Mouse (Mus musculus) limb, embryonic 14.5 days (tissue): Measurements from ENCODE around the gene Gm32802. TPM values are rescaled to one million over a fixed set of nuclear protein-coding genes. Genes with fewer than 3 reads are reported as not detected.
"Not testable (repeated sequence)": the region's sequence is repeated elsewhere in the genome, so short reads cannot be mapped to it uniquely, and the experiment has no call there.

Experiments used
- ATAC-seq: fragments of 200-750 bp; cut with Nextera tagmentation; 2 replicates; pipeline ENCODE4 v1.8.0; 2017; ENCODE audit warnings: low read depth, moderate number of reproducible peaks, moderate TSS enrichment; ENCODE audit not compliant: low FRiP score
- DNase-seq: peaks from one replicate; pipeline ENCODE4 v3.0.0-alpha.2; 2015; ENCODE audit warnings: low spot score
- H3K27ac ChIP-seq: fragments of 300-500 bp; sonication (generic); replicated peaks from 2 replicates; pipeline ENCODE4 v1.5.1; 2014; ENCODE audit warnings: low read depth, mild to moderate bottlenecking, low read length, moderate library complexity, mixed read lengths
- H3K27me3 ChIP-seq: fragments of 300-500 bp; sonication (generic); 2 replicates; pipeline ENCODE4 v1.6.1; 2014; ENCODE audit warnings: low read length, mixed read lengths; ENCODE audit not compliant: control insufficient read depth, insufficient read depth
- H3K36me3 ChIP-seq: fragments of 300-500 bp; sonication (generic); 2 replicates; pipeline ENCODE4 v1.6.1; 2014; ENCODE audit warnings: mild to moderate bottlenecking, low read length, moderate library complexity, mixed read lengths; ENCODE audit not compliant: control insufficient read depth, insufficient read depth
- H3K4me1 ChIP-seq: fragments of 300-500 bp; sonication (generic); 2 replicates; pipeline ENCODE4 v1.6.1; 2014; ENCODE audit warnings: antibody characterized with exemption, low read length, mixed read lengths; ENCODE audit not compliant: control insufficient read depth, insufficient read depth
- H3K4me2 ChIP-seq: fragments of 300-500 bp; sonication (generic); replicated peaks from 2 replicates; pipeline ENCODE4 v1.6.1; 2014; ENCODE audit warnings: low read depth, mild to moderate bottlenecking, low read length, moderate library complexity; ENCODE audit not compliant: severe bottlenecking
- H3K4me3 ChIP-seq: fragments of 300-500 bp; sonication (generic); replicated peaks from 2 replicates; pipeline ENCODE4 v1.5.1; 2014; ENCODE audit warnings: low read length
- H3K9ac ChIP-seq: fragments of 300-500 bp; sonication (generic); 2 replicates; pipeline ENCODE4 v1.6.1; 2014; ENCODE audit warnings: mild to moderate bottlenecking, low read depth, low read length, moderate library complexity; ENCODE audit not compliant: severe bottlenecking
- H3K9me3 ChIP-seq: fragments of 300-500 bp; sonication (generic); 2 replicates; pipeline ENCODE4 v1.6.1; 2016; ENCODE audit warnings: low read length; ENCODE audit not compliant: control insufficient read depth
- POLR2A ChIP-seq: fragments of 200-500 bp; IDR thresholded peaks from 2 replicates; pipeline ENCODE4 v1.8.0; 2012; ENCODE audit warnings: inconsistent platforms, mild to moderate bottlenecking, moderate library complexity, borderline replicate concordance; ENCODE audit not compliant: insufficient read depth, insufficient read length; ENCODE audit errors: extremely low read depth
- WGBS: fragments of 180-500 bp; shearing (Covaris S2); extraction: QIAGEN DNeasy Blood & Tissue Kit; methylation state at CpG from one replicate; pipeline ENCODE4 v1.1.7; 2014; 5-methylcytosine and 5-hydroxymethylcytosine counted together
- polyA plus RNA-seq, 2 experiments: library from polyadenylated mRNA; depleted of rRNA in 1 of 2; stranded (reverse) in 1 of 2; unstranded in 1 of 2; fragments of >200 nt; fragmentation: Nextera tagmentation in 1 of 2; extraction: Ambion mirVana in 1 of 2; gene quantifications; 2 replicates each; pipeline versions ENCODE4 v1.2.1 to v1.2.3; 2012 to 2014

Gene Gm32802
- polyA plus RNA-seq, 2 experiments, result 0.03 TPM; not detected in 1

DNA sequence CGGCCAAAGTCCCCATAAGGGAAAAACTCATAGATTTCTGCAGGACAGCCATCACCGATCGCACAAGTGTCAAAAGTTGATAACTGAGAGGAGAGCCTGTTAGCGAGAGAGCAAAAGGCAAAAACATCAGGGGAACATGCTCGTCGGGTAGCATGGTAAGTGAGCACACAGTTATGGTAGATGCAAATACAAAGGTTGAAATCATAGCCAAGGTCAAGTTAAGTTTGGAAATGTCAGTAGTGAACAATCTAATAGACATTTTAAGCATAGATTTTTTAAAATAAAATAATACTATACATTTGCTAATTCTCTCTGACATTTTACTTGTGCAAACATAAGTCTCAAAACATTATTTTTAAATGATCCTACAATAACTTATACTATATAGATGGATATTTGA, 36.5 kb downstream of the Gm32802 start, which contains the start of gene Iltifb:
Gene Iltifb (minus strand): TSS at position 101 of the 400 bp plus-strand sequence.
- H3K4me1 ChIP-seq, result no peaks in the 10 kb centered on the region
- H3K36me3 ChIP-seq, result no peaks in the 10 kb centered on the region
- no peak within 1 kb of the TSS for H3K27ac ChIP-seq
- H3K4me2 ChIP-seq, result no peak within 1 kb of the TSS
- ATAC-seq (no peak), DNase-seq (no peak)
- no peak within 1 kb of the TSS for H3K9ac ChIP-seq
- no peak within 1 kb of the TSS for H3K4me3 ChIP-seq
- TF ChIP-seq POLR2A, result no peak
- WGBS, result 92% methylated on average over 6 of the region's 6 CpGs
- H3K9me3 ChIP-seq, result no peaks in the 10 kb centered on the region
- no peaks in the 10 kb centered on the region for H3K27me3 ChIP-seq

DNA sequence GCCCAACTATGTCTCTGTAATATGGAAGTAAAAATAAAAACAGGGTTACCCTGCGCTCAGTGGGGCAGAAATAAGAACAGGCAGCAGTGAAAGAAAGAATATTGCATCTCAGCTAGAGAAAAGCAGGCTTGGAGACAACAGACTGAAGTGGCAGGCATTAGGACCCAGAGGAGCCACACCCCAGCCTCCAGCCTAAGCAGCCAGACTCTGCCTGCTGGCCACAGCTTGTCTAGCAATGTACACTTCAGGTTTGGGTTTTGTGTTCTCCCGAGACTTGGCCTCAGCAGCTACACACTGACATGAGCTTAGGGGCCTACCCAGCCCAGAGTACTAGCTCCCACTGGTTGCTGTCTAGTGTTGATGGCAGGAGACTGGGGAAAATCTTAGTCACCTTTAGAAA, 43.6 kb downstream of the Gm32802 start:
- H3K27ac ChIP-seq, H3K4me1 ChIP-seq, DNase-seq, H3K4me2 ChIP-seq, H3K9ac ChIP-seq, H3K4me3 ChIP-seq, ATAC-seq, H3K9me3 ChIP-seq, H3K27me3 ChIP-seq, H3K36me3 ChIP-seq: not testable (repeated sequence)
- 39% methylated on average over 2 of the region's 2 CpGs for WGBS

Other genes starting within 250 kb of the Gm32802 start
- 33.3 and 34.4 TPM in 2 replicates for gene Mdm1, start 116.9 kb upstream of the Gm32802 start, polyA plus RNA-seq (2012; rRNA removed)
- 24.7 and 25.8 TPM in 2 replicates for gene Mdm1, start 116.9 kb upstream of the Gm32802 start, polyA plus RNA-seq (2014; fragmentation: Nextera tagmentation; extraction: Ambion mirVana)
- not detected in 2 replicates for gene Il22, start 53.7 kb upstream of the Gm32802 start, polyA plus RNA-seq (2012; rRNA removed)
- not detected in 2 replicates for gene Il22, start 53.7 kb upstream of the Gm32802 start, polyA plus RNA-seq (2014; fragmentation: Nextera tagmentation; extraction: Ambion mirVana)
- gene Gm32717, start 17.9 kb upstream of the Gm32802 start, polyA plus RNA-seq (2012; rRNA removed), result 0.03 TPM in 1 of 2 replicates, not detected in the other
- not detected in 2 replicates for gene Gm32717, start 17.9 kb upstream of the Gm32802 start, polyA plus RNA-seq (2014; fragmentation: Nextera tagmentation; extraction: Ambion mirVana)
- not detected in 2 replicates for gene Iltifb, start 36.4 kb downstream of the Gm32802 start, polyA plus RNA-seq (2012; rRNA removed)
- not detected in 2 replicates for gene Iltifb, start 36.4 kb downstream of the Gm32802 start, polyA plus RNA-seq (2014; fragmentation: Nextera tagmentation; extraction: Ambion mirVana)
- gene Gm9040, start 68.3 kb downstream of the Gm32802 start, polyA plus RNA-seq (2012; rRNA removed), result not detected in 2 replicates
- not detected in 2 replicates for gene Gm9040, start 68.3 kb downstream of the Gm32802 start, polyA plus RNA-seq (2014; fragmentation: Nextera tagmentation; extraction: Ambion mirVana)
- gene Gm9044, start 73.7 kb downstream of the Gm32802 start, polyA plus RNA-seq (2012; rRNA removed), result not detected in 2 replicates
- gene Gm9044, start 73.7 kb downstream of the Gm32802 start, polyA plus RNA-seq (2014; fragmentation: Nextera tagmentation; extraction: Ambion mirVana), result not detected in 2 replicates
- 0.04 TPM in 1 of 2 replicates, not detected in the other for gene Gm9045, start 79.1 kb downstream of the Gm32802 start, polyA plus RNA-seq (2012; rRNA removed)
- gene Gm9045, start 79.1 kb downstream of the Gm32802 start, polyA plus RNA-seq (2014; fragmentation: Nextera tagmentation; extraction: Ambion mirVana), result 0.12 TPM in 1 of 2 replicates, not detected in the other
- not detected in 2 replicates for gene Gm9046, start 84.6 kb downstream of the Gm32802 start, polyA plus RNA-seq (2012; rRNA removed)
- gene Gm9046, start 84.6 kb downstream of the Gm32802 start, polyA plus RNA-seq (2014; fragmentation: Nextera tagmentation; extraction: Ambion mirVana), result not detected in 2 replicates
- gene Gm9048, start 90.0 kb downstream of the Gm32802 start, polyA plus RNA-seq (2012; rRNA removed), result not detected in 2 replicates
- gene Gm9048, start 90.0 kb downstream of the Gm32802 start, polyA plus RNA-seq (2014; fragmentation: Nextera tagmentation; extraction: Ambion mirVana), result 0.11 TPM in 1 of 2 replicates, not detected in the other
- gene Gm9049, start 95.4 kb downstream of the Gm32802 start, polyA plus RNA-seq (2012; rRNA removed), result 0.04 TPM in 1 of 2 replicates, not detected in the other
- 0.12 TPM in 1 of 2 replicates, not detected in the other for gene Gm9049, start 95.4 kb downstream of the Gm32802 start, polyA plus RNA-seq (2014; fragmentation: Nextera tagmentation; extraction: Ambion mirVana)
- gene Ifng, start 182.4 kb downstream of the Gm32802 start, polyA plus RNA-seq (2012; rRNA removed), result not detected in 2 replicates
- gene Ifng, start 182.4 kb downstream of the Gm32802 start, polyA plus RNA-seq (2014; fragmentation: Nextera tagmentation; extraction: Ambion mirVana), result not detected in 2 replicates